Mouse (Mus musculus) liver, embryonic 13.5 days (tissue): ENCODE data around the gene Azgp1. TPM values are rescaled to one million over a fixed set of nuclear protein-coding genes. Genes with fewer than 3 reads are reported as not detected.
"Not testable (repeated sequence)": the region's sequence is repeated elsewhere in the genome, so short reads cannot be mapped to it uniquely, and the experiment has no call there.

Source experiments
- ATAC-seq: fragments of 200-750 bp; cut with Nextera tagmentation; 2 replicates; pipeline ENCODE4 v1.8.0; 2017; ENCODE audit warnings: low read depth, mild to moderate bottlenecking, moderate number of reproducible peaks, moderate library complexity
- DNase-seq: peaks from one replicate; pipeline ENCODE4 v3.0.0; 2022
- H3K27ac ChIP-seq: fragments of 300-500 bp; sonication (generic); 2 replicates; pipeline ENCODE4 v1.5.1; 2015; ENCODE audit warnings: moderate library complexity, mild to moderate bottlenecking, inconsistent platforms
- H3K27me3 ChIP-seq: fragments of 300-500 bp; sonication (generic); 2 replicates; pipeline ENCODE4 v1.6.1; 2015; ENCODE audit warnings: mild to moderate bottlenecking, inconsistent platforms
- H3K36me3 ChIP-seq: fragments of 300-500 bp; sonication (generic); 2 replicates; pipeline ENCODE4 v1.6.1; 2015; ENCODE audit warnings: mild to moderate bottlenecking, inconsistent platforms
- H3K4me1 ChIP-seq: fragments of 300-500 bp; sonication (generic); replicated peaks from 2 replicates; pipeline ENCODE4 v1.6.1; 2015; ENCODE audit warnings: inconsistent platforms
- H3K4me2 ChIP-seq: fragments of 300-500 bp; sonication (generic); 2 replicates; pipeline ENCODE4 v1.6.1; 2015; ENCODE audit warnings: inconsistent platforms, mild to moderate bottlenecking, moderate library complexity
- H3K4me3 ChIP-seq: fragments of 300-500 bp; sonication (generic); replicated peaks from 2 replicates; pipeline ENCODE4 v1.5.1; 2015; ENCODE audit warnings: mild to moderate bottlenecking, inconsistent platforms
- H3K9ac ChIP-seq: fragments of 300-500 bp; sonication (generic); 2 replicates; pipeline ENCODE4 v1.6.1; 2015; ENCODE audit warnings: mild to moderate bottlenecking, inconsistent platforms
- H3K9me3 ChIP-seq: fragments of 300-500 bp; sonication (generic); replicated peaks from 2 replicates; pipeline ENCODE4 v1.6.1; 2016; ENCODE audit warnings: inconsistent platforms
- WGBS: fragments of 180-500 bp; shearing (Covaris S2); methylation state at CpG from one replicate; pipeline ENCODE4 v1.1.7; 2015; ENCODE audit not compliant: insufficient replicate concordance; 5-methylcytosine and 5-hydroxymethylcytosine counted together
- polyA plus RNA-seq: library from polyadenylated mRNA; unstranded; fragments of >200 nt; fragmentation: Nextera tagmentation; extraction: Ambion mirVana; gene quantifications from 2 replicates; pipeline ENCODE4 v1.2.1, GENCODE M21; 2015

The Azgp1 gene
- polyA plus RNA-seq: 0.38 and 0.44 TPM in 2 replicates

GRCm38 (mm10) chr5:137981300-137981699 lies at the start of gene Azgp1:
Gene Azgp1, plus strand, starts transcription at chr5:137981520.
- Histone ChIP-seq H3K9me3 (no peaks in the 10 kb centered on the region), H3K4me2 (no peak within 1 kb of the TSS), H3K36me3 (no peaks in the 10 kb centered on the region), H3K4me1 (no peaks in the 10 kb centered on the region), H3K4me3 (no peak within 1 kb of the TSS), H3K9ac (no peak within 1 kb of the TSS), H3K27ac (no peak within 1 kb of the TSS), H3K27me3 (no peaks in the 10 kb centered on the region)
- 43% methylated on average over 4 of the region's 4 CpGs for WGBS
- DNase-seq (no peak), ATAC-seq (no peak)

- not testable (repeated sequence) for H3K27me3 ChIP-seq, H3K27ac ChIP-seq, H3K4me3 ChIP-seq, H3K36me3 ChIP-seq, H3K4me1 ChIP-seq, H3K9ac ChIP-seq, H3K9me3 ChIP-seq, ATAC-seq, H3K4me2 ChIP-seq, DNase-seq
- 47% methylated on average over 2 of the region's 2 CpGs for WGBS
These were observed 47.4 kb upstream of the Azgp1 start for GRCm38 (mm10) chr5:137933934-137934333.

- H3K4me2 ChIP-seq: no peak overlapping the region
- no peaks in the 10 kb centered on the region for H3K9me3 ChIP-seq
- H3K27ac ChIP-seq: no peak overlapping the region
- DNase-seq (no peak), ATAC-seq (no peak)
- no peaks in the 10 kb centered on the region for H3K4me1 ChIP-seq
- no peaks in the 10 kb centered on the region for H3K36me3 ChIP-seq
- WGBS: 62% methylated on average over 2 of the region's 2 CpGs
- no peaks in the 10 kb centered on the region for H3K27me3 ChIP-seq
- H3K9ac ChIP-seq: no peak overlapping the region
- H3K4me3 ChIP-seq: no peak overlapping the region
These were observed 44.8 kb upstream of the Azgp1 start for GRCm38 (mm10) chr5:137936486-137936885.

GRCm38 (mm10) chr5:137937238-137937637 lies 44.1 kb upstream of the Azgp1 start:
- ATAC-seq: no peak
- 51% methylated on average over 4 of the region's 4 CpGs for WGBS
- no peak overlapping the region for H3K4me3 ChIP-seq

GRCm38 (mm10) chr5:137940948-137941347 lies 40.4 kb upstream of the Azgp1 start:
- H3K27ac ChIP-seq: no peak overlapping the region
- no peak overlapping the region for H3K4me2 ChIP-seq
- H3K9ac ChIP-seq: no peak overlapping the region
- 68% methylated on average over 4 of the region's 4 CpGs for WGBS
- H3K9me3 ChIP-seq: no peaks in the 10 kb centered on the region
- no peaks in the 10 kb centered on the region for H3K36me3 ChIP-seq
- no peak for ATAC-seq
- no peaks in the 10 kb centered on the region for H3K4me1 ChIP-seq
- H3K4me3 ChIP-seq: no peak overlapping the region
- no peaks in the 10 kb centered on the region for H3K27me3 ChIP-seq
- no peak for DNase-seq

More at GRCm38 (mm10) chr5:137937238-137937637, 44.1 kb upstream of the Azgp1 start:
- Histone ChIP-seq H3K9ac (no peak overlapping the region), H3K9me3 (no peaks in the 10 kb centered on the region), H3K27ac (no peak overlapping the region), H3K4me2 (no peak overlapping the region), H3K36me3 (no peaks in the 10 kb centered on the region), H3K27me3 (no peaks in the 10 kb centered on the region), H3K4me1 (no peaks in the 10 kb centered on the region)
- no peak for DNase-seq

GRCm38 (mm10) chr5:137943133-137943532 lies 38.2 kb upstream of the Azgp1 start:
- Histone ChIP-seq H3K9me3 (no peaks in the 10 kb centered on the region), H3K36me3 (no peaks in the 10 kb centered on the region), H3K9ac (no peak overlapping the region), H3K27ac (no peak overlapping the region), H3K4me1 (no peaks in the 10 kb centered on the region), H3K4me2 (no peak overlapping the region), H3K27me3 (no peaks in the 10 kb centered on the region), H3K4me3 (no peak overlapping the region)
- ATAC-seq: no peak
- DNase-seq: no peak
- WGBS: 49% methylated on average over 1 of the region's 1 CpGs

GRCm38 (mm10) chr5:137947303-137947702 lies 34.0 kb upstream of the Azgp1 start:
- Histone ChIP-seq H3K27ac (no peak overlapping the region), H3K4me3 (no peak overlapping the region), H3K9me3 (no peaks in the 10 kb centered on the region), H3K36me3 (no peaks in the 10 kb centered on the region), H3K4me1 (no peaks in the 10 kb centered on the region), H3K4me2 (no peak overlapping the region), H3K27me3 (no peaks in the 10 kb centered on the region), H3K9ac (no peak overlapping the region)
- DNase-seq: no peak
- ATAC-seq: no peak

GRCm38 (mm10) chr5:137951218-137951617 lies 30.1 kb upstream of the Azgp1 start:
- Histone ChIP-seq H3K4me1 (no peaks in the 10 kb centered on the region), H3K36me3 (no peaks in the 10 kb centered on the region), H3K27me3 (no peaks in the 10 kb centered on the region), H3K4me2 (no peak overlapping the region), H3K9ac (no peak overlapping the region), H3K4me3 (no peak overlapping the region), H3K27ac (no peak overlapping the region), H3K9me3 (no peaks in the 10 kb centered on the region)
- ATAC-seq (no peak), DNase-seq (no peak)
- WGBS: 28% methylated on average over 6 of the region's 6 CpGs

- 70% methylated on average over 3 of the region's 3 CpGs for WGBS
- Histone ChIP-seq H3K4me2 (no peak overlapping the region), H3K9ac (no peak overlapping the region), H3K36me3 (no peaks in the 10 kb centered on the region), H3K27me3 (no peaks in the 10 kb centered on the region), H3K4me3 (no peak overlapping the region), H3K4me1 (no peaks in the 10 kb centered on the region), H3K9me3 (no peaks in the 10 kb centered on the region), H3K27ac (no peak overlapping the region)
- ATAC-seq (no peak), DNase-seq (no peak)
These were observed 24.9 kb upstream of the Azgp1 start for GRCm38 (mm10) chr5:137956404-137956803.

- 70% methylated on average over 8 of the region's 8 CpGs for WGBS
- Histone ChIP-seq H3K4me2 (no peak within 1 kb of the TSS), H3K27ac (no peak within 1 kb of the TSS), H3K4me3 (no peak within 1 kb of the TSS), H3K9me3 (no peaks in the 10 kb centered on the region), H3K27me3 (no peaks in the 10 kb centered on the region), H3K4me1 (no peaks in the 10 kb centered on the region), H3K36me3 (no peaks in the 10 kb centered on the region), H3K9ac (no peak within 1 kb of the TSS)
- no peak for DNase-seq
- no peak for ATAC-seq
These were observed 18.4 kb upstream of the Azgp1 start, which contains the start of gene Gjc3 for GRCm38 (mm10) chr5:137962945-137963344. Gene Gjc3, minus strand, starts transcription at chr5:137963098.

GRCm38 (mm10) chr5:137966492-137966891 lies 14.8 kb upstream of the Azgp1 start:
- DNase-seq: no peak

GRCm38 (mm10) chr5:137973161-137973560 lies 8.2 kb upstream of the Azgp1 start:
- H3K27me3 ChIP-seq: no peaks in the 10 kb centered on the region
- no peak overlapping the region for H3K9ac ChIP-seq
- no peak overlapping the region for H3K27ac ChIP-seq
- no peak overlapping the region for H3K4me3 ChIP-seq
- no peaks in the 10 kb centered on the region for H3K9me3 ChIP-seq
- H3K4me1 ChIP-seq: no peaks in the 10 kb centered on the region
- ATAC-seq (no peak), DNase-seq (no peak)
- H3K36me3 ChIP-seq: no peaks in the 10 kb centered on the region
- H3K4me2 ChIP-seq: no peak overlapping the region
- WGBS: 40% methylated on average over 2 of the region's 2 CpGs

More at GRCm38 (mm10) chr5:137966492-137966891, 14.8 kb upstream of the Azgp1 start:
- Histone ChIP-seq H3K9ac (no peak overlapping the region), H3K27ac (no peak overlapping the region), H3K27me3 (no peaks in the 10 kb centered on the region), H3K9me3 (no peaks in the 10 kb centered on the region), H3K4me2 (no peak overlapping the region), H3K4me1 (no peaks in the 10 kb centered on the region), H3K36me3 (no peaks in the 10 kb centered on the region), H3K4me3 (no peak overlapping the region)
- ATAC-seq: no peak
